Mouse (Mus musculus) C2C12 (cell line): ENCODE results near the gene Fads6. TPM values are rescaled to one million over a fixed set of nuclear protein-coding genes. Genes with fewer than 3 reads are reported as not detected.

ENCODE experiments used
- H3K27me3 ChIP-seq: one replicate; pipeline ENCODE4 v1.6.1; 2011; ENCODE audit not compliant: control insufficient read depth, insufficient read depth, insufficient read length
- H3K36me3 ChIP-seq: one replicate; pipeline ENCODE4 v1.6.1; 2011; ENCODE audit not compliant: control insufficient read depth, insufficient read depth
- H3K4me3 ChIP-seq: one replicate; pipeline ENCODE4 v1.5.1; 2011; ENCODE audit warnings: mild to moderate bottlenecking, control low read depth; ENCODE audit not compliant: poor library complexity, insufficient read depth, severe bottlenecking
- H3K79me2 ChIP-seq: one replicate; pipeline ENCODE4 v1.6.1; 2011; ENCODE audit not compliant: control insufficient read depth, insufficient read depth
- H3K79me3 ChIP-seq: one replicate; pipeline ENCODE4 v1.6.1; 2011; ENCODE audit warnings: low read depth, control low read depth
- H3ac ChIP-seq: one replicate; pipeline ENCODE3; 2011; ENCODE audit warnings: low read depth; ENCODE audit not compliant: control insufficient read depth, insufficient read length
- CEBPB ChIP-seq: IDR thresholded peaks from one replicate; pipeline ENCODE4 v1.6.1; 2011; ENCODE audit warnings: low read depth, mild to moderate bottlenecking, control low read depth, moderate library complexity
- CTCF ChIP-seq: IDR thresholded peaks from one replicate; pipeline ENCODE4 v1.5.1; 2011; ENCODE audit not compliant: control insufficient read depth, insufficient read depth, insufficient read length
- FOSL1 ChIP-seq: IDR thresholded peaks from one replicate; pipeline ENCODE4 v1.8.0; 2011; ENCODE audit warnings: mild to moderate bottlenecking, low read length; ENCODE audit not compliant: poor library complexity, insufficient read depth, severe bottlenecking
- MAX ChIP-seq: IDR thresholded peaks from one replicate; pipeline ENCODE4 v1.6.1; 2011; ENCODE audit warnings: mild to moderate bottlenecking, control low read depth
- MYOD1 ChIP-seq: IDR thresholded peaks from one replicate; pipeline ENCODE4 v1.6.1; 2011; ENCODE audit warnings: low read depth; ENCODE audit not compliant: control insufficient read depth, insufficient read length
- MYOG ChIP-seq: IDR thresholded peaks from one replicate; pipeline ENCODE4 v1.6.1; 2011; ENCODE audit not compliant: control insufficient read depth, insufficient read length; ENCODE audit errors: extremely low read depth
- USF1 ChIP-seq: IDR thresholded peaks from one replicate; pipeline ENCODE4 v1.6.1; 2011; ENCODE audit warnings: low read depth, mild to moderate bottlenecking, control low read depth, moderate library complexity
- polyA plus RNA-seq: library from polyadenylated mRNA; unstranded; fragments of >200 nt; fragmentation: generic; extraction: Trizol; gene quantifications from one replicate; pipeline ENCODE4 v1.2.1, GENCODE M21; 2012; ENCODE audit warnings: missing spikeins

The Fads6 gene
- polyA plus RNA-seq, 1 experiment, result 0.21 TPM

GRCm38 (mm10) chr11:115337350-115337749 lies 39.9 kb upstream of the Fads6 start:
- no peak overlapping the region for H3K4me3 ChIP-seq
- TF ChIP-seq CEBPB (no peak), FOSL1 (no peak), MYOG (no peak), USF1 (no peak)
- peaks cover 69% of the 10 kb centered on the region for H3K27me3 ChIP-seq
- no peak overlapping the region for H3ac ChIP-seq
- no peaks in the 10 kb centered on the region for H3K79me3 ChIP-seq
- H3K36me3 ChIP-seq, result no peaks in the 10 kb centered on the region
- no peaks in the 10 kb centered on the region for H3K79me2 ChIP-seq

- H3K27me3 ChIP-seq, result peaks cover 69% of the 10 kb centered on the region
- H3K79me2 ChIP-seq, result no peaks in the 10 kb centered on the region
- TF ChIP-seq CEBPB, result no peak
- TF ChIP-seq MAX, result no peak
- no peak for TF ChIP-seq FOSL1
- no peak for TF ChIP-seq MYOG
- TF ChIP-seq MYOD1, result no peak
- TF ChIP-seq CTCF, result no peak
- no peak for TF ChIP-seq USF1
- no peaks in the 10 kb centered on the region for H3K79me3 ChIP-seq
- H3ac ChIP-seq, result no peak overlapping the region
- H3K4me3 ChIP-seq, result no peak overlapping the region
- no peaks in the 10 kb centered on the region for H3K36me3 ChIP-seq
Observed at GRCm38 (mm10) chr11:115336115-115336514, 38.7 kb upstream of the Fads6 start.

- TF ChIP-seq MAX, result no peak
- no peak for TF ChIP-seq FOSL1
- TF ChIP-seq CTCF, result no peak
- TF ChIP-seq MYOG, result no peak
- no peak for TF ChIP-seq USF1
- no peak for TF ChIP-seq CEBPB
- TF ChIP-seq MYOD1, result no peak
- peaks cover 60% of the 10 kb centered on the region for H3K27me3 ChIP-seq
- no peaks in the 10 kb centered on the region for H3K36me3 ChIP-seq
- H3K79me2 ChIP-seq, result no peaks in the 10 kb centered on the region
- H3K79me3 ChIP-seq, result no peaks in the 10 kb centered on the region
- no peak overlapping the region for H3K4me3 ChIP-seq
- no peak overlapping the region for H3ac ChIP-seq
Observed at GRCm38 (mm10) chr11:115335223-115335622, 37.8 kb upstream of the Fads6 start.

GRCm38 (mm10) chr11:115334531-115334930 lies 37.1 kb upstream of the Fads6 start, which contains the start of gene Otop3:
Gene Otop3 (plus strand): TSS chr11:115334731.
- H3K27me3 ChIP-seq, result peaks cover 59% of the 10 kb centered on the region
- H3K79me3 ChIP-seq, result no peaks in the 10 kb centered on the region
- H3K4me3 ChIP-seq, result no peak within 1 kb of the TSS
- no peak for TF ChIP-seq FOSL1
- TF ChIP-seq CTCF, result no peak
- TF ChIP-seq MYOD1, result no peak
- H3K79me2 ChIP-seq, result no peaks in the 10 kb centered on the region
- no peak within 1 kb of the TSS for H3ac ChIP-seq
- H3K36me3 ChIP-seq, result no peaks in the 10 kb centered on the region

- no peaks in the 10 kb centered on the region for H3K79me3 ChIP-seq
- no peaks in the 10 kb centered on the region for H3K36me3 ChIP-seq
- no peaks in the 10 kb centered on the region for H3K79me2 ChIP-seq
- no peak overlapping the region for H3ac ChIP-seq
- H3K27me3 ChIP-seq, result peaks cover 42% of the 10 kb centered on the region
- TF ChIP-seq MAX, result no peak
- H3K4me3 ChIP-seq, result no peak overlapping the region
Observed at GRCm38 (mm10) chr11:115329339-115329738, 31.9 kb upstream of the Fads6 start.

- Histone ChIP-seq H3K79me3 (no peaks in the 10 kb centered on the region), H3ac (no peak overlapping the region), H3K79me2 (no peaks in the 10 kb centered on the region), H3K27me3 (peaks cover 34% of the 10 kb centered on the region), H3K4me3 (no peak overlapping the region), H3K36me3 (no peaks in the 10 kb centered on the region)
- TF ChIP-seq CEBPB, result no peak
Observed at GRCm38 (mm10) chr11:115326730-115327129, 29.3 kb upstream of the Fads6 start.

GRCm38 (mm10) chr11:115323354-115323753 lies 25.9 kb upstream of the Fads6 start:
- H3ac ChIP-seq, result no peak overlapping the region
- H3K4me3 ChIP-seq, result no peak overlapping the region
- no peaks in the 10 kb centered on the region for H3K36me3 ChIP-seq
- H3K79me2 ChIP-seq, result no peaks in the 10 kb centered on the region
- H3K79me3 ChIP-seq, result no peaks in the 10 kb centered on the region
- peaks cover 34% of the 10 kb centered on the region for H3K27me3 ChIP-seq
- no peak for TF ChIP-seq CEBPB
- no peak for TF ChIP-seq MAX
- no peak for TF ChIP-seq CTCF
- no peak for TF ChIP-seq USF1
- TF ChIP-seq MYOD1, result no peak
- TF ChIP-seq MYOG, result no peak
- TF ChIP-seq FOSL1, result no peak
